Comparison of ENCODE assay signal across 12 mouse cellular contexts in genomic region chr8:114116049-114116448, GRCm38 (mm10). TPM values are rescaled to one million over a fixed set of nuclear protein-coding genes. Genes with fewer than 3 reads are reported as not detected.
DNase-seq lines count a peak whose midpoint lies in the region; ATAC-seq and TF ChIP-seq lines count a peak whose summit lies in the region.
"Had no signal": no experiment of that assay in that cellular context is flagged by ENCODE, and none has a peak within 500 bp of the region (broad histone marks: within the 10 kb centered on the region; RNA-seq: fewer than 3 reads in every experiment).

No protein-coding gene starts in this region.

- H3K27ac ChIP-seq in ES-E14 (ENCODE audit: insufficient read depth, low read depth, low read length, poor library complexity, severe bottlenecking): no peak overlapping the region
- H3K27ac ChIP-seq in forebrain, embryonic 16.5 days (ENCODE audit: low read length): peak overlapping the region; percentile 39
- H3K27ac ChIP-seq in midbrain, embryonic 14.5 days (replicated peaks; ENCODE audit: low read depth, low read length): peak overlapping the region; percentile 60
- H3K27ac ChIP-seq in thymus, adult 2 months (ENCODE audit: control insufficient read depth, insufficient read depth, low read length): no peak overlapping the region
- no peak overlapping the region for H3K27ac ChIP-seq in limb, embryonic 10.5 days

- no peaks in the 10 kb centered on the region for H3K36me3 ChIP-seq in ES-E14 (ENCODE audit: control insufficient read depth, insufficient read depth, low read length, poor library complexity, severe bottlenecking)
- H3K36me3 ChIP-seq in forebrain, embryonic 16.5 days (ENCODE audit: control insufficient read depth, insufficient read depth): no peaks in the 10 kb centered on the region
- H3K36me3 ChIP-seq in midbrain, embryonic 14.5 days (ENCODE audit: control insufficient read depth, insufficient read depth, low read length): no peaks in the 10 kb centered on the region
- H3K36me3 ChIP-seq in thymus, adult 2 months (ENCODE audit: control insufficient read depth, insufficient read depth, low read length): no peaks in the 10 kb centered on the region
- no peaks in the 10 kb centered on the region for H3K36me3 ChIP-seq in limb, embryonic 10.5 days

- H3K4me3 ChIP-seq in ES-E14 (ENCODE audit: insufficient read depth in 1 of 2, low read depth in 1 of 2, low read length in 2 of 2, poor library complexity in 1 of 2, severe bottlenecking in 1 of 2): no peak overlapping the region
- H3K4me3 ChIP-seq in forebrain, embryonic 16.5 days (replicated peaks; ENCODE audit: low read length): no peak overlapping the region
- no peak overlapping the region for H3K4me3 ChIP-seq in midbrain, embryonic 14.5 days (replicated peaks; ENCODE audit: low read depth, low read length)
- no peak overlapping the region for H3K4me3 ChIP-seq in thymus, adult 2 months (ENCODE audit: control insufficient read depth, insufficient read depth, low read length)
- H3K4me3 ChIP-seq in limb, embryonic 10.5 days: no peak overlapping the region
- H3K4me3 ChIP-seq: erythroblast, embryonic 14.5 days had no signal

- TF ChIP-seq POLR2A in thymus, adult 2 months (IDR thresholded peaks at IDR 0.05; ENCODE audit: control insufficient read depth, extremely low read depth, insufficient read depth, low read length, poor library complexity): no peak

- DNase-seq in ES-E14 (ENCODE audit: low read depth, low spot score): peak; percentile 58
- DNase-seq in embryo, embryonic 10.5 days (ENCODE audit: low spot score): peak; percentile 70
- DNase-seq in midbrain, embryonic 14.5 days: peak; percentile 75
- no peak for DNase-seq in thymus, adult 2 months
- DNase-seq in ovary, postnatal 36 days (ENCODE audit: low spot score): no peak
- no peak for DNase-seq in layer of hippocampus, postnatal 14 days (ENCODE audit: low spot score in 2 of 2)
- DNase-seq in limb, embryonic 10.5 days (ENCODE audit: low spot score): no peak
- DNase-seq: cerebellum, adult 9-11 months; heart, postnatal 10 days had no signal

- H3K27me3 ChIP-seq in forebrain, embryonic 16.5 days (replicated peaks; ENCODE audit: control insufficient read depth, insufficient read depth, low read length): no peaks in the 10 kb centered on the region
- H3K27me3 ChIP-seq in midbrain, embryonic 14.5 days (ENCODE audit: control insufficient read depth, insufficient read depth, low read length): no peaks in the 10 kb centered on the region
- no peaks in the 10 kb centered on the region for H3K27me3 ChIP-seq in thymus, adult 2 months (ENCODE audit: control insufficient read depth, insufficient read depth, low read length)
- no peaks in the 10 kb centered on the region for H3K27me3 ChIP-seq in limb, embryonic 10.5 days (ENCODE audit: low read depth, poor library complexity, severe bottlenecking)

- peaks cover 4 to 9% of the 10 kb centered on the region in 2 experiments; a peak in 2 of 4 replicates for H3K4me1 ChIP-seq in ES-E14 (ENCODE audit: control insufficient read depth in 2 of 2, insufficient read depth in 2 of 2, low read length in 2 of 2, poor library complexity in 1 of 2)
- H3K4me1 ChIP-seq in forebrain, embryonic 16.5 days (replicated peaks; ENCODE audit: control insufficient read depth, insufficient read depth, low read length): peaks cover 9% of the 10 kb centered on the region
- peaks cover 18% of the 10 kb centered on the region for H3K4me1 ChIP-seq in midbrain, embryonic 14.5 days (ENCODE audit: control insufficient read depth, insufficient read depth, low read length)
- H3K4me1 ChIP-seq in thymus, adult 2 months (replicated peaks; ENCODE audit: control insufficient read depth, insufficient read depth, low read length): no peaks in the 10 kb centered on the region
- H3K4me1 ChIP-seq in limb, embryonic 10.5 days: peaks cover 16% of the 10 kb centered on the region

- no peak overlapping the region for H3K4me2 ChIP-seq in forebrain, embryonic 16.5 days (ENCODE audit: low read length)
- no peak overlapping the region for H3K4me2 ChIP-seq in midbrain, embryonic 14.5 days (ENCODE audit: low read length)

- no peaks in the 10 kb centered on the region for H3K9me3 ChIP-seq in ES-E14 (ENCODE audit: control insufficient read depth, insufficient read depth, low read depth, low read length)
- H3K9me3 ChIP-seq in forebrain, embryonic 16.5 days (ENCODE audit: control insufficient read depth, low read length): no peaks in the 10 kb centered on the region
- H3K9me3 ChIP-seq in midbrain, embryonic 14.5 days (ENCODE audit: control insufficient read depth, low read length): no peaks in the 10 kb centered on the region
- H3K9me3 ChIP-seq in limb, embryonic 10.5 days (replicated peaks): no peaks in the 10 kb centered on the region

- no peak for TF ChIP-seq CTCF in thymus, adult 2 months (IDR thresholded peaks at IDR 0.05; ENCODE audit: borderline replicate concordance, control insufficient read depth, extremely low read depth, insufficient read depth, low read length, poor library complexity)

- in situ Hi-C loops in ES-E14 (cut with MboI; ENCODE audit: low sequenced_read_pairs in 2 of 2, unreplicated experiment in 2 of 2): no loop called here

- WGBS in forebrain, embryonic 16.5 days: 0% methylated on average over 2 of the region's 2 CpGs
- 0% methylated on average over 2 of the region's 2 CpGs for WGBS in midbrain, embryonic 14.5 days
- 60% methylated on average over 2 of the region's 2 CpGs for WGBS in thymus, adult 2 months
- 3% methylated on average over 2 of the region's 2 CpGs for WGBS in limb, embryonic 10.5 days

- no peak overlapping the region for H3K9ac ChIP-seq in ES-E14 (ENCODE audit: insufficient read depth, low read depth, low read length, poor library complexity, severe bottlenecking)
- H3K9ac ChIP-seq in forebrain, embryonic 16.5 days (replicated peaks; ENCODE audit: low read depth, low read length): 0 out of 2 replicates have a peak overlapping the region, but pooled peaks have one; percentile 4
- no peak overlapping the region for H3K9ac ChIP-seq in midbrain, embryonic 14.5 days (replicated peaks; ENCODE audit: low read length)

- ATAC-seq in forebrain, embryonic 16.5 days: peak; percentile 72
- ATAC-seq in midbrain, embryonic 14.5 days (ENCODE audit: low FRiP score, low TSS enrichment): peak; percentile 68; the same call in 1 of the 2 replicates
- ATAC-seq: CD4-positive, CD25-positive, alpha-beta regulatory T cell, adult 4 months had no signal

TF ChIP-seq in ES-E14, 5 proteins besides CTCF, POLR2A, EP300 and RAD21:
- TF ChIP-seq ZNF384 (IDR thresholded peaks at IDR 0.05; ENCODE audit: low read depth, low read length) (no peak), MAFK (IDR thresholded peaks at IDR 0.05; ENCODE audit: insufficient read depth, low read depth, low read length) (no peak), ZC3H11A (IDR thresholded peaks at IDR 0.05; ENCODE audit: borderline replicate concordance, low read depth, low read length) (no peak), CHD2 (IDR thresholded peaks at IDR 0.05; ENCODE audit: low read depth, low read length) (no peak), HCFC1 (IDR thresholded peaks at IDR 0.05; ENCODE audit: borderline replicate concordance, insufficient read depth, low read length) (no peak)

RNA-seq across cellular contexts. Expression of gene Nudt7, which starts 17.3 kb away (rescaled TPM):
- total RNA-seq in ES-E14 (2012; rRNA removed): 1.0 and 1.8 TPM in 2 replicates
- polyA plus RNA-seq in forebrain, embryonic 16.5 days (2015; fragmentation: Nextera tagmentation; extraction: Ambion mirVana): 2.6 and 3.2 TPM in 2 replicates
- 3.0 and 3.1 TPM in 2 replicates for polyA plus RNA-seq in midbrain, embryonic 14.5 days (2014; fragmentation: Nextera tagmentation; extraction: Ambion mirVana)
- 9.1 and 9.7 TPM in 2 replicates for polyA plus RNA-seq in thymus, adult 2 months (2012; rRNA removed)
- total RNA-seq in layer of hippocampus, postnatal 14 days (2021): 1 to 10 TPM; 4.8 to 5.8 TPM
- polyA plus RNA-seq in limb, embryonic 10.5 days (2016; fragmentation: Nextera tagmentation; extraction: Ambion mirVana): 6.9 and 9.8 TPM in 2 replicates

Comparison
In these comparisons a context has a peak if more than half of its experiments do, and no peak if none do; other contexts are left out.
1. DNase-seq: peak in ES-E14 (single experiment), embryo, embryonic 10.5 days (single experiment) and midbrain, embryonic 14.5 days (single experiment); none in thymus, adult 2 months (single experiment), ovary, postnatal 36 days (single experiment), layer of hippocampus, postnatal 14 days (0 of 2) and limb, embryonic 10.5 days (single experiment).
2. H3K27ac ChIP-seq: peak in forebrain, embryonic 16.5 days (single experiment) and midbrain, embryonic 14.5 days (single experiment); none in ES-E14 (single experiment), thymus, adult 2 months (single experiment) and limb, embryonic 10.5 days (single experiment).